Mouse (Mus musculus): Measurements from ENCODE around the gene Pdcl2.

Pdcl2 gene

DNA sequence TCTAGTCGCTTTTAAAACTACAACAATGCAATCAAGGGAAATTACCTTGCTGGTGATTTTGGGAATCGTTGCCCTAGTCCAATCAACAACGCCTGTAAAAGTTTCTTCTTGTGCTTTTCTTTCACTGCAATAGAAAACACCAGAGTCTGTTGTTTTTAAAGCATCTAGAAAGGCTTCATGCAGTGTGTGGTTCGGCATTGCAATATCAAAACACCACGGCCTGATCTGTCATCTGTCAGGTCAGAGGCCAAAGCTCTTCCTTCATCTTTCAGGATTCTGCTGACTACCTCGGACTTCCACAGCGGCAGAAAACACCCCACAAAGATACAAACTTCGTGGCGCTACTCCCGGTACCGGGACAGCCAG lies 27.6 kb downstream of the Pdcl2 start:
- DNase-seq (ENCODE audit: low spot score) = no peak

DNA sequence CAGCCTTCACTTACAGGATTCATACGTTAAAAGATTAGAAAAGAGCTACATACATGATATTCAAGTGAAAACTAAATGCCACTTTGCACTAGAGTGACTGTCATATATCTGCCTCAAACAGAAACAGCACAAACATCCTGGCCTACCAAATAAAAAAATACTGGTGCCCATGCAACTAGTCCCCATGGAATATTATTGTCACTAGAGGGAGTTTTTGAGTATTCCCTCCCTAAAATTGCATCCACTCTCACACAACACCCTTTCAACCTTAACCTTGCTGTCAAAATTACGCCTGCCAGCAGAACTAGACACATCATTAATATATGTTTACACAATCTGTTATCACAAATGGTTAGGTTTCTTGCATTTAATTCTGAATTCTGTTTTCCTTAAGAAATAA lies 28.9 kb downstream of the Pdcl2 start:
- no peak for DNase-seq (ENCODE audit: low spot score)

DNA sequence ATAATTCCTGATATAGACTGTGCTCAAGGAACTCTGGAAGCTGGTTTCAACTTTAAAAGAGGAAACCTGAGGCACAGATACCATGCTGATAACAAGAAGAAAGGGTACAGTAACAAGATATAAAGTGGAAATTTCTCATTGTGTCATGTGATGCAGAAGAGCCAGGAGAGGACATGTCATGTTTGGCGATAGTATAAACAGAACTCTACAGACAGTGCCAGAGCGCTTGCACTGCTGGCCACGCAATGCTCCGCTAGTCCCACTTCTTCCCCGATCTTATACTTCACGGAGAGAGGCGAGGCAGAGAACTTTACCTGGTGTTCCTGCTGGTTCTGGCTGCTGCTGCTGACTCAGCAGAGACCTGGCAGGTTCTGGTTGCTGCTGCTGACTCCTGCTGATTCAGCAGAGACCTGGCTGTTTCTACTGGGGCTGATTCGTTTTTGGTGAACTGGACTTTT lies 41.7 kb downstream of the Pdcl2 start:
- DNase-seq (ENCODE audit: low spot score) = no peak

DNA sequence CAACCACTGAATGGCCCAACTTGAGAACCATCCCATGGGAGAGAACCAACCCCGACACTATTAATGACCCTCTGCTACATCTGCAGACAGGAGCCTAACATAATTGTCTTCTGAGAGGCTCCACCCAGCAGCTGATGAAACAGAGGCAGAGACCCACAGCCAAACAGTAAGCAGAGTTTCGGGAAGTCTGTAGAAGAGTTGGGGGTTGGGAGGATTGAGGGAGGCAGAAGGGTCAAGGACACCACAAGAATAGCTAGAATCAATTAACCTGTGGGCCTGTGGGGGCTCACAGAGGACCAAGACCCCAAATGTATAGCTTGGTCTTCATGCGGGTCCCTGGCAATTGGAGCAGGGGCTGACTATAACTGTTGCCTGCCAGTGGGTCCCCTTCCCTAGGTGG lies 42.7 kb downstream of the Pdcl2 start:
- no peak for DNase-seq (ENCODE audit: low spot score)

DNA sequence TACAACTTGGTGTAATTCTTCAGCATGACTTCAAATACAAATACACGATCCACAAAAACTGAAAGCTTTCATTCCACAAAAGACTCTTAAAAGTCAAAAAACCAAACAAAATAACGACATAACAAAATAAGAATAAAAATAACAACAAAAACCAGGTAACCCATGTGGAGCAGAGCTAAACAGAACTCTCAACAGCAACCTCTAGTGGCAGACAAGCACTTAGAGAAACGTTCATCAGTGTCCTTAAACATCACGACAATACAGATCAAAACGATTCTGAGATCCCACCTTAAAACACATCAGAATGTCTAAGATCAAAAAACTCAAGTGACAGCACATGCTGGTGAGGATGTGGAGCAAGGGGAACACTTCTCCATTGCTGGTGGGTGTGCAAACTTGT lies 43.9 kb downstream of the Pdcl2 start:
- no peak for DNase-seq (ENCODE audit: low spot score)

DNA sequence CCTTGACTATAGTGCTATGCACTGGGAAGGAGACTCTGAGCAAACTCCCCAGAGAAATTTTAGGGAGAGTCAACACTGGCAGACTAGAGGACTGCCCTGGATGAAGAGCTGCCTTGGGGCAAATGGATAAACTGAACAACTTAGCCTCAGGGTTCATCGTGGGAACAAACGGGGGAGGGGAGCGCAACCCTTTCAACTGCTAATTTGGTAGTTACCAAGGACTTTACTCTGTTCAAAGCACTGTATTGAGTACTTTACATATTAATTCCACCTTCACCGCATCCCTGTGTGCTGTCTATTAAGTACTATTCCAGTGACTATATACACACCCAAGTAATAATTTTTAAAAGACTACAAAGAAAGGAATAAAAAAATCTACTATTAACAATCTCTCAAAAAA lies 45.3 kb downstream of the Pdcl2 start:
- no peak for DNase-seq (ENCODE audit: low spot score)

DNA sequence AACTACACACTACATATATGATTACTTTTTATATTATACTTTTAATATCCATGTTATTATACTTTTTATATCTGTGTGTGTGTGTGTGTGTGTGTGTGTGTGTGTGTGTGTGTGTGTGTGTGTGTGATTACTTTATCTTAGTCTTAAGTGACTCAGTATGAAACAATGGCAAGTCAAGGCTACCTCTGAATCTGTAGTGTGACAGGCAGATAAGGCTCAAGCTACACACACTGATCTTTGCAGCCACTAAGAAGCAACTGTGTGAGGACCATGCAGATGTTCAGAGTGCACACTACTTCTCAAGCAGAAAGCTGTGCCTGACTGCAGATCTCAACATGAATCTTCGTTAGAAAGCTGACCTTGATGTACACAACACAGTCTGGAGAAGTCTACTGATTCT lies 47.1 kb downstream of the Pdcl2 start:
- DNase-seq (ENCODE audit: low spot score) = no peak

DNA sequence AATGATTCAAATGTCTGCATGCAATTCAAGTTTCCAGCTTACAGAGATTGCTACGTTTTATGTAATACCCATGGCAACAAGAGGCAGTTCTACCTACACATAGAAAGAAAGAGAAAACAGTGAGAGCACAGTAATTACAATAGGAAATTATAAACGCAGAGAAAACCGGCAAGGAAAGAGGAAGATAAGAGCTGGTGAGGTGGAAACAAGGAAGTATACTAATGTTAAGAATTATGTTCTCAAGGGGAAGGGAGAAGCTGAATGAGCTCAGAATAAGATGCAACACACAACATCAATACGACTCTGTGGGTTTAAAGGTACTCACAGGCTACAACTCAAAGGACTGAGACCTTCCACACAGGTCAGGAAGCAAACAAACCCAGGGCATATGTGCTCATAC lies 56.0 kb downstream of the Pdcl2 start:
- no peak for DNase-seq (ENCODE audit: low spot score)
